Mouse (Mus musculus): ENCODE measurements around the gene Brwd1. TPM values are rescaled to one million over a fixed set of nuclear protein-coding genes. Genes with fewer than 3 reads are reported as not detected.
"Not testable (repeated sequence)": the region's sequence is repeated elsewhere in the genome, so short reads cannot be mapped to it uniquely, and the experiment has no call there.

Gene Brwd1
- polyA plus RNA-seq, 1 experiment from 2014 or later, result 287 TPM

- no peak overlapping the region for H3K4me3 ChIP-seq (replicated peaks)
- no peaks in the 10 kb centered on the region for H3K4me1 ChIP-seq (replicated peaks)
- H3K9ac ChIP-seq (replicated peaks), result no peak overlapping the region
- H3K4me2 ChIP-seq (replicated peaks), result no peak overlapping the region
- H3K27me3 ChIP-seq, result no peaks in the 10 kb centered on the region
- ATAC-seq, result no peak
- 92% methylated on average over 5 of the region's 5 CpGs for WGBS
- no peak overlapping the region for H3K27ac ChIP-seq
- peaks cover 72% of the 10 kb centered on the region for H3K36me3 ChIP-seq
- H3K9me3 ChIP-seq, result no peaks in the 10 kb centered on the region
These were observed 83.0 kb downstream of the Brwd1 start for GRCm38 (mm10) chr16:95999291-95999690.

GRCm38 (mm10) chr16:95996156-95996555 lies 86.2 kb downstream of the Brwd1 start:
- no peaks in the 10 kb centered on the region for H3K27me3 ChIP-seq
- no peak for ATAC-seq
- H3K27ac ChIP-seq, result no peak overlapping the region
- no peak overlapping the region for H3K9ac ChIP-seq (replicated peaks)
- H3K4me2 ChIP-seq (replicated peaks), result no peak overlapping the region
- peaks cover 8% of the 10 kb centered on the region for H3K4me1 ChIP-seq (replicated peaks)
- WGBS, result 89% methylated on average over 7 of the region's 7 CpGs
- H3K36me3 ChIP-seq, result peaks cover 68% of the 10 kb centered on the region
- H3K9me3 ChIP-seq, result no peaks in the 10 kb centered on the region
- H3K4me3 ChIP-seq (replicated peaks), result no peak overlapping the region

GRCm38 (mm10) chr16:95994576-95994975 lies 87.8 kb downstream of the Brwd1 start:
- WGBS, result 94% methylated on average over 4 of the region's 4 CpGs
- not testable (repeated sequence) for H3K9ac ChIP-seq (replicated peaks); H3K9me3 ChIP-seq; H3K4me3 ChIP-seq (replicated peaks); ATAC-seq; H3K27me3 ChIP-seq; H3K4me2 ChIP-seq (replicated peaks); H3K27ac ChIP-seq
- H3K36me3 ChIP-seq, result peaks cover 55% of the 10 kb centered on the region
- H3K4me1 ChIP-seq (replicated peaks), result peaks cover 15% of the 10 kb centered on the region

- no peak overlapping the region for H3K9ac ChIP-seq (replicated peaks)
- ATAC-seq, result no peak
- 88% methylated on average over 5 of the region's 5 CpGs for WGBS
These were observed 89.7 kb downstream of the Brwd1 start for GRCm38 (mm10) chr16:95992596-95992995.

GRCm38 (mm10) chr16:95991122-95991900 lies 91.0 kb downstream of the Brwd1 start:
- Histone ChIP-seq H3K9ac (replicated peaks) (peak overlapping the region; percentile 79), H3K27me3 (no peaks in the 10 kb centered on the region), H3K27ac (peak overlapping the region; percentile 88), H3K4me1 (replicated peaks) (peaks cover 15% of the 10 kb centered on the region), H3K9me3 (no peaks in the 10 kb centered on the region), H3K4me2 (replicated peaks) (peak overlapping the region; percentile 72), H3K4me3 (replicated peaks) (peak overlapping the region; percentile 82), H3K36me3 (peaks cover 52% of the 10 kb centered on the region)
- no peak for ATAC-seq
- WGBS, result 8% methylated on average over 10 of the region's 10 CpGs

More at GRCm38 (mm10) chr16:95992596-95992995, 89.7 kb downstream of the Brwd1 start:
- H3K4me1 ChIP-seq (replicated peaks), result peaks cover 15% of the 10 kb centered on the region
- H3K27ac ChIP-seq, result no peak overlapping the region
- no peak overlapping the region for H3K4me3 ChIP-seq (replicated peaks)
- no peaks in the 10 kb centered on the region for H3K9me3 ChIP-seq
- peaks cover 55% of the 10 kb centered on the region for H3K36me3 ChIP-seq
- H3K4me2 ChIP-seq (replicated peaks), result no peak overlapping the region
- no peaks in the 10 kb centered on the region for H3K27me3 ChIP-seq

- H3K36me3 ChIP-seq, result peaks cover 46% of the 10 kb centered on the region
- WGBS, result under 1% methylated on average over 62 of the region's 62 CpGs
- peak within 1 kb of the TSS; percentile 88 for H3K27ac ChIP-seq
- peak within 1 kb of the TSS; percentile 79 for H3K9ac ChIP-seq (replicated peaks)
- H3K4me2 ChIP-seq (replicated peaks), result peak within 1 kb of the TSS; percentile 72
- peak; percentile 97 for ATAC-seq
- H3K9me3 ChIP-seq, result no peaks in the 10 kb centered on the region
- no peaks in the 10 kb centered on the region for H3K27me3 ChIP-seq
- peaks cover 15% of the 10 kb centered on the region for H3K4me1 ChIP-seq (replicated peaks)
- peak within 1 kb of the TSS; percentile 82 for H3K4me3 ChIP-seq (replicated peaks)
These were observed 91.7 kb downstream of the Brwd1 start, which contains the start of gene Psmg1 for GRCm38 (mm10) chr16:95990462-95991121. TSS of gene Psmg1 (minus strand) at chr16:95990960.

GRCm38 (mm10) chr16:95984911-95985310 lies 97.4 kb downstream of the Brwd1 start:
- H3K4me2 ChIP-seq (replicated peaks), result no peak overlapping the region
- no peaks in the 10 kb centered on the region for H3K27me3 ChIP-seq
- H3K9me3 ChIP-seq, result no peaks in the 10 kb centered on the region
- H3K27ac ChIP-seq, result no peak overlapping the region
- 86% methylated on average over 5 of the region's 5 CpGs for WGBS
- H3K4me1 ChIP-seq (replicated peaks), result peaks cover 3% of the 10 kb centered on the region
- no peak for ATAC-seq
- peaks cover 60% of the 10 kb centered on the region for H3K36me3 ChIP-seq
- H3K9ac ChIP-seq (replicated peaks), result no peak overlapping the region
- no peak overlapping the region for H3K4me3 ChIP-seq (replicated peaks)

GRCm38 (mm10) chr16:95983601-95984000 lies 98.7 kb downstream of the Brwd1 start:
- Histone ChIP-seq H3K27me3 (no peaks in the 10 kb centered on the region), H3K9me3 (no peaks in the 10 kb centered on the region), H3K36me3 (peaks cover 68% of the 10 kb centered on the region), H3K4me1 (replicated peaks) (no peaks in the 10 kb centered on the region), H3K4me2 (replicated peaks) (no peak overlapping the region), H3K4me3 (replicated peaks) (no peak overlapping the region), H3K27ac (no peak overlapping the region), H3K9ac (replicated peaks) (no peak overlapping the region)
- no peak for ATAC-seq
- 88% methylated on average over 7 of the region's 7 CpGs for WGBS

- no peak for ATAC-seq
- 93% methylated on average over 2 of the region's 2 CpGs for WGBS
- no peaks in the 10 kb centered on the region for H3K36me3 ChIP-seq
- H3K4me3 ChIP-seq (replicated peaks), result no peak overlapping the region
- no peak overlapping the region for H3K9ac ChIP-seq (replicated peaks)
- H3K4me2 ChIP-seq (replicated peaks), result no peak overlapping the region
- no peaks in the 10 kb centered on the region for H3K4me1 ChIP-seq (replicated peaks)
- H3K27ac ChIP-seq, result no peak overlapping the region
- no peaks in the 10 kb centered on the region for H3K27me3 ChIP-seq
- H3K9me3 ChIP-seq, result no peaks in the 10 kb centered on the region
These were observed 111.5 kb downstream of the Brwd1 start for GRCm38 (mm10) chr16:95970841-95971240.

- Histone ChIP-seq H3K27me3 (no peaks in the 10 kb centered on the region), H3K4me2 (replicated peaks) (no peak overlapping the region), H3K4me1 (replicated peaks) (no peaks in the 10 kb centered on the region), H3K27ac (no peak overlapping the region), H3K36me3 (no peaks in the 10 kb centered on the region), H3K9me3 (no peaks in the 10 kb centered on the region), H3K4me3 (replicated peaks) (no peak overlapping the region), H3K9ac (replicated peaks) (no peak overlapping the region)
- ATAC-seq, result no peak
- 90% methylated on average over 11 of the region's 11 CpGs for WGBS
These were observed 114.9 kb downstream of the Brwd1 start for GRCm38 (mm10) chr16:95967455-95967854.

GRCm38 (mm10) chr16:95964427-95965023 lies 117.8 kb downstream of the Brwd1 start:
- Histone ChIP-seq H3K36me3 (no peaks in the 10 kb centered on the region), H3K9me3 (no peaks in the 10 kb centered on the region), H3K27me3 (no peaks in the 10 kb centered on the region), H3K4me3 (replicated peaks) (no peak overlapping the region), H3K4me1 (replicated peaks) (no peaks in the 10 kb centered on the region), H3K4me2 (replicated peaks) (no peak overlapping the region), H3K9ac (replicated peaks) (no peak overlapping the region), H3K27ac (no peak overlapping the region)
- no peak for ATAC-seq
- 60% methylated on average over 11 of the region's 11 CpGs for WGBS

- not testable (repeated sequence) for H3K27ac ChIP-seq; H3K9ac ChIP-seq (replicated peaks); H3K9me3 ChIP-seq; H3K27me3 ChIP-seq; H3K36me3 ChIP-seq; H3K4me1 ChIP-seq (replicated peaks); H3K4me2 ChIP-seq (replicated peaks); ATAC-seq; H3K4me3 ChIP-seq (replicated peaks)
- WGBS, result 59% methylated on average over 1 of the region's 1 CpGs
These were observed 120.8 kb downstream of the Brwd1 start for GRCm38 (mm10) chr16:95961484-95961883.

Measured in midbrain, embryonic 13.5 days (tissue).